8 mouse cellular contexts compared by ENCODE assay signal in the genomic region with DNA sequence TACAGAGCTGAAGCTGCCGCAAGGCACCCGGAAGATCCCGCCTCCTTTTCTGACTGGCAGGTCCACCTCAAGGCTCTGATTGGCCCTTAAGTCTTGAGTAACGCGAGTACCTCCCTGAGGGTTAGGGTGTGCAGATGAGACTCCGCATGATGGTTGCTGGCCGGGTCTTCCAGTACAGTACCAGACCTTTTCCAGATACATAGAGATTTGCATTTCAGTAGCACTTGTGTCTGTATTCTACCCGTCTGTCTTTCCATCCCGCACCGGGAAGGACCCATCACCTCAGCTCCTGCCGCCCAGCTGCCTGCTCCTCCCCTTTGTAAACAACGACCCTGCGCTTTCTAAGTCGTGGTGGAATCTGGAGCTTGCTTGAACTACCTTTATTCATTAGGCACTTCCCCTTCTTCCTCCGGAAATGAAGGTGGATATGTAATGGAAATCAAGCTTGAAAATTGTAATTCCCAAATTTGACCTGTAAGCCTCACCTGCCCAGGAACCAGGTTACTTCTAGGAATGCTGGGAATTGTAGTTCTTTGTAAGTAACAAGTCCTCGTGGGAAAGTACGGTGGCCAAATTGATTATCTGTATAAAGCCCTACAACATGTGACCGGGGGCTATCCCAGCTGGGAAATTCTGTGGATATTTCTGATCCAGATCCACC. TPM values are rescaled to one million over a fixed set of nuclear protein-coding genes. Genes with fewer than 3 reads are reported as not detected.
DNase-seq lines count a peak whose midpoint lies in the region; ATAC-seq lines count a peak whose summit lies in the region.

A gene (minus strand): TSS at position 29 of the 661 bp plus-strand sequence.
A gene (minus strand): TSS at position 502 of the 661 bp plus-strand sequence.

- H3K36me3 ChIP-seq in heart, embryonic 10.5 days, result peaks cover 12% of the 10 kb centered on the region; the same call in 1 of the 2 replicates
- peaks cover 8% of the 10 kb centered on the region for H3K36me3 ChIP-seq in kidney, embryonic 15.5 days

- peak; percentile 100 for ATAC-seq in erythroblast, adult 5-6 weeks (replicated peaks; ENCODE audit: low FRiP score, poor library complexity, severe bottlenecking)
- peak; percentile 99 for ATAC-seq in kidney, embryonic 15.5 days (replicated peaks; ENCODE audit: low FRiP score)
- peak; percentile 94 for ATAC-seq in monocyte, adult 5-6 weeks (replicated peaks; ENCODE audit: insufficient number of reproducible peaks, low FRiP score, low TSS enrichment, poor library complexity, severe bottlenecking)

- peak within 1 kb of the TSS; percentile 58 for H3K9ac ChIP-seq in kidney, embryonic 15.5 days

- H3K4me2 ChIP-seq in kidney, embryonic 15.5 days, result peak within 1 kb of the TSS; percentile 86

- peak within 1 kb of the TSS; percentile 83 for H3K27ac ChIP-seq in heart, embryonic 10.5 days
- peak within 1 kb of the TSS; percentile 86 for H3K27ac ChIP-seq in kidney, embryonic 15.5 days

- peak; percentile 95 for DNase-seq in B cell, adult 2 months
- DNase-seq in brain, adult 2 months (ENCODE audit: low read depth, low spot score), result peak; percentile 97
- DNase-seq in heart, embryonic 10.5 days (ENCODE audit: low spot score), result peak; percentile 96
- peak; percentile 85 for DNase-seq in liver
- peak; percentile 95 to 98 for DNase-seq in spleen, postnatal 4 days (ENCODE audit: low spot score in 2 of 2)

- H3K4me3 ChIP-seq in heart, embryonic 10.5 days, result peak within 1 kb of the TSS; percentile 71
- H3K4me3 ChIP-seq in kidney, embryonic 15.5 days (replicated peaks), result peak within 1 kb of the TSS; percentile 68

- no peaks in the 10 kb centered on the region for H3K27me3 ChIP-seq in heart, embryonic 10.5 days (ENCODE audit: insufficient read depth, poor library complexity, severe bottlenecking)
- H3K27me3 ChIP-seq in kidney, embryonic 15.5 days, result no peaks in the 10 kb centered on the region

- 0 out of 2 replicates have a peak, but pooled peaks cover 3% of the 10 kb centered on the region for H3K9me3 ChIP-seq in heart, embryonic 10.5 days
- H3K9me3 ChIP-seq in kidney, embryonic 15.5 days (replicated peaks), result peaks cover 7% of the 10 kb centered on the region

- under 1% methylated on average over 18 of the region's 18 CpGs for WGBS in heart, embryonic 10.5 days
- WGBS in kidney, embryonic 15.5 days, result 0% methylated on average over 18 of the region's 18 CpGs

- H3K4me1 ChIP-seq in heart, embryonic 10.5 days, result no peaks in the 10 kb centered on the region
- H3K4me1 ChIP-seq in kidney, embryonic 15.5 days, result no peaks in the 10 kb centered on the region

RNA-seq across cellular contexts. Expression of the first gene that starts in this region (rescaled TPM):
- not detected in 2 replicates for total RNA-seq in erythroblast, adult 5-6 weeks (2015; ENCODE audit: low replicate concordance)
- 0.14 TPM in 1 of 2 replicates, not detected in the other for total RNA-seq in erythroblast, adult 5-6 weeks (2017; ENCODE audit: low replicate concordance)
- 0.06 TPM in 1 of 2 replicates, not detected in the other for polyA plus RNA-seq in heart, embryonic 10.5 days (2016; fragmentation: Nextera tagmentation; extraction: Ambion mirVana)
- polyA plus RNA-seq in kidney, embryonic 15.5 days (2015; fragmentation: Nextera tagmentation; extraction: Ambion mirVana), result 0.12 and 0.14 TPM in 2 replicates
- not detected in 3 replicates for total RNA-seq in monocyte, adult 5-6 weeks (2017)

RNA-seq across cellular contexts. Expression of the second gene that starts in this region (rescaled TPM):
- total RNA-seq in erythroblast, adult 5-6 weeks (2015; ENCODE audit: low replicate concordance), result 1.7 and 4.8 TPM in 2 replicates
- 4.0 and 4.7 TPM in 2 replicates for total RNA-seq in erythroblast, adult 5-6 weeks (2017; ENCODE audit: low replicate concordance)
- polyA plus RNA-seq in heart, embryonic 10.5 days (2016; fragmentation: Nextera tagmentation; extraction: Ambion mirVana), result 7.5 and 8.2 TPM in 2 replicates
- polyA plus RNA-seq in kidney, embryonic 15.5 days (2015; fragmentation: Nextera tagmentation; extraction: Ambion mirVana), result 10.9 and 12.6 TPM in 2 replicates
- total RNA-seq in monocyte, adult 5-6 weeks (2017), result 1.8 to 9.9 TPM (median 5.0 TPM) in 3 replicates

Comparison
In these comparisons a context has a peak if more than half of its experiments do, and no peak if none do; other contexts are left out.
1. Peak in every context shown above with its lines: DNase-seq, ATAC-seq, H3K4me3 ChIP-seq and H3K27ac ChIP-seq.